Mouse (Mus musculus) embryonic facial prominence, embryonic 11.5 days (tissue): ENCODE results near the gene Hdac1. TPM values are rescaled to one million over a fixed set of nuclear protein-coding genes. Genes with fewer than 3 reads are reported as not detected.

ENCODE experiments used
- ATAC-seq: fragments of 200-750 bp; cut with Nextera tagmentation; replicated peaks from 2 replicates; pipeline ENCODE4 v1.8.0; 2017; ENCODE audit warnings: low read depth; ENCODE audit not compliant: insufficient number of reproducible peaks, low FRiP score, low TSS enrichment
- DNase-seq: peaks from one replicate; pipeline ENCODE4 v3.0.0-alpha.2; 2015; ENCODE audit warnings: low spot score
- H3K27ac ChIP-seq: fragments of 300-500 bp; sonication (generic); replicated peaks from 2 replicates; pipeline ENCODE4 v1.5.1; 2014; ENCODE audit warnings: mild to moderate bottlenecking, low read depth, low read length, control low read depth
- H3K27me3 ChIP-seq: fragments of 300-500 bp; sonication (generic); 2 replicates; pipeline ENCODE4 v1.6.1; 2014; ENCODE audit warnings: mild to moderate bottlenecking, low read length, moderate library complexity, mixed read lengths; ENCODE audit not compliant: control insufficient read depth, insufficient read depth
- H3K36me3 ChIP-seq: fragments of 300-500 bp; sonication (generic); replicated peaks from 2 replicates; pipeline ENCODE4 v1.6.1; 2014; ENCODE audit warnings: low read depth, mild to moderate bottlenecking, low read length, moderate library complexity, mixed read lengths; ENCODE audit not compliant: control insufficient read depth, insufficient read depth
- H3K4me1 ChIP-seq: fragments of 300-500 bp; sonication (generic); 2 replicates; pipeline ENCODE4 v1.6.1; 2014; ENCODE audit warnings: low read length, mixed read lengths; ENCODE audit not compliant: control insufficient read depth, insufficient read depth
- H3K4me2 ChIP-seq: fragments of 300-500 bp; sonication (generic); 2 replicates; pipeline ENCODE4 v1.6.1; 2014; ENCODE audit warnings: low read depth, mild to moderate bottlenecking, control low read depth, low read length, moderate library complexity
- H3K4me3 ChIP-seq: fragments of 300-500 bp; sonication (generic); 2 replicates; pipeline ENCODE4 v1.5.1; 2014; ENCODE audit warnings: low read depth, low read length, control low read depth
- H3K9ac ChIP-seq: fragments of 300-500 bp; sonication (generic); replicated peaks from 2 replicates; pipeline ENCODE4 v1.6.1; 2014; ENCODE audit warnings: mild to moderate bottlenecking, control low read depth, low read length
- H3K9me3 ChIP-seq: fragments of 300-500 bp; sonication (generic); replicated peaks from 2 replicates; pipeline ENCODE4 v1.6.1; 2016; ENCODE audit warnings: mild to moderate bottlenecking, low read length, inconsistent platforms, mixed read lengths; ENCODE audit not compliant: control insufficient read depth
- WGBS: fragments of 180-500 bp; shearing (Covaris S2); extraction: QIAGEN DNeasy Blood & Tissue Kit; methylation state at CpG from one replicate; pipeline ENCODE4 v1.1.7; 2014; 5-methylcytosine and 5-hydroxymethylcytosine counted together
- polyA plus RNA-seq: library from polyadenylated mRNA; unstranded; fragments of >200 nt; fragmentation: Nextera tagmentation; extraction: Ambion mirVana; gene quantifications from 2 replicates; pipeline ENCODE4 v1.2.1, GENCODE M21; 2014

Gene Hdac1
- polyA plus RNA-seq, result 271 and 273 TPM in 2 replicates

DNA sequence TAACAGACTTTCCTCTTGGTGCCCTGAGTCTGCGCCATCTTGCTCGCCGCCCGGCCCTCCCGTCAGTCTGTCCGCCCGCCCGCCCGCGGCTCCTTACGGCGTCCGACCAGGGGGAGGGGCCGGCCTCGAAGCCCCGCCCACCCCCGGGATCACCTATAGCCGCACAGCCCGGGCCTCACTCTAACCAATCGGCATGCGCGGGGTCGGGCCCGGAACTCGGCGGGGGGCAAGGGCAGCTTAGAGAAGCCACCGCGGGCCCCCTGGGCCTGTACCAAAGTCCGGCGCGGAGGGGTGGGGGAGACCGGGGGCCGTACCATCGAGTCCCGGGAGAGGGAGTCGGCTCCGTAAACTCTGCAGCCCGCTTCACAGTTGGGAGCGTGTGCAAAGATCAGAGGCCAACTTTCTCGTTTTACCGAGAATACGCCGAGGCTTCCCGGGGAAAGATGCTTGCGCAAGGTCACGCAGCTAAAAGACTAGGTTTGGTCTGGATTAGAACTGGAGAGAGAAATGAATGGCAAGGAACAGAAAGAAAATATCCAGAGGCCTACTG is at the start of gene Hdac1:
Gene Hdac1, minus strand, starts transcription at position 122 of the 550 bp plus-strand sequence.
- Histone ChIP-seq H3K36me3 (no peaks in the 10 kb centered on the region), H3K27me3 (no peaks in the 10 kb centered on the region), H3K4me1 (no peaks in the 10 kb centered on the region), H3K9me3 (no peaks in the 10 kb centered on the region), H3K4me3 (peak within 1 kb of the TSS; percentile 72), H3K4me2 (peak within 1 kb of the TSS; percentile 60), H3K9ac (peak within 1 kb of the TSS; percentile 83), H3K27ac (peak within 1 kb of the TSS; percentile 70)
- under 1% methylated on average over 33 of the region's 46 CpGs for WGBS
- ATAC-seq, result peak; percentile 98
- peak; percentile 99 for DNase-seq

DNA sequence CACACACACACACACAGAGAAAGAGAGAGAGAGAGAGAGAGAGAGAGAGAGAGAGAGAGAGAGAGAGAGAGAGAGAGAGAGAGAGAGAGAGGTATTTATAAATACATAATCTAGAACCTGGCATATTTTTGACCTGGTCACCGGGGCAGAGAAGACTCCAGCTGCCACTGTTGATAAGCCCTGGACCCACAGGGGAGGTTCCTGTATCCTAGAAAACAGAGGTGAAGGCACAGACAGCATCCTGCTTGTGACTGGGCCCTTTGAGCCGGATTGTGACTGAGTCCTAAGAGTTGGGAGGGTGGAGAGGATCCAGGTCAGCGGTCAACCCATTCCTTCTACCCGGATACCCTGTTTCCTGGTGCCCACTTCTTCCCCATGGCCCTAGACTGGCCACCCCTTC is 46.4 kb upstream of the Hdac1 start:
- Histone ChIP-seq H3K4me3 (no peak overlapping the region), H3K9me3 (no peaks in the 10 kb centered on the region), H3K27me3 (no peaks in the 10 kb centered on the region), H3K27ac (no peak overlapping the region), H3K4me1 (no peaks in the 10 kb centered on the region), H3K36me3 (peaks cover 11% of the 10 kb centered on the region), H3K9ac (no peak overlapping the region), H3K4me2 (no peak overlapping the region)
- DNase-seq, result no peak
- 79% methylated on average over 4 of the region's 4 CpGs for WGBS
- no peak for ATAC-seq

DNA sequence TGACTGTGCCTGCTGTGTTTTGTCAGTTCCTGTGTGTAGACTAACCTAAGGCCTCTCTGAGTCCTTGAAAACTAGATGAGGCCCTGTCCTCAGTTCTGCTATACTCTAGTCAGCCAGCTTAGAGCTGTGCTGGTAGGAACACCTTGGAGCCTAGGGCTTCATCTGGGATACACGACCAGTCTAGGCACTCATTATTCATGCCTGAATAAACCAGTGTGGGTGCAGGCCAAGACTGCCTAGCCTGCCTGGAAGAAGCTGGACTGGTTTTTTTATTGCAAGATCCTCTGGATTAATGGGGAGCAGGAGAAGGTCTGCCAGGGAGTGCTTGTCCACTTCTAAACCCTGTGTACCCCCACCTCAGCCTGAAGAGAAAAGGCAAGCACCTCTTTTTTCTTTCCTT is 44.4 kb upstream of the Hdac1 start:
- no peaks in the 10 kb centered on the region for H3K27me3 ChIP-seq
- 48% methylated on average over 1 of the region's 1 CpGs for WGBS

DNA sequence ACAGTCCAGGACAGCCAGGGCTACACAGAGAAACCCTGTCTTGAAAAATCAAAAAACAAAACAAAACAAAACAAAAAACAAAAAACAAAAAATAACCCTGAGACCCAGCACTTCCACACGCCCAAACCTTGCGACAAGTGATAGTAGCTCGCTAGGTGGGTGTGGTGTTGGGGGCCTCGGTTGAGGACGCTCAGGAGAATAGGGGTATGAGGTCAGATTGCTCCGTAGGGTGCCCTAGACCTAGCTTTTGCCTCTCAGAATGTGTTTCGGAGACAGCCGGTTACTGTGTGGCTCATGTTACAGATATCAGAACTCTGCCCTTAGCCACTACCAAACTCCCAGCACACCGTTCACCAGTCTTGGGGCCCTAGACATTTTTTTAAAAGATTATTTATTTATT is 43.3 kb upstream of the Hdac1 start:
- Histone ChIP-seq H3K27ac (no peak overlapping the region), H3K4me1 (no peaks in the 10 kb centered on the region), H3K9ac (no peak overlapping the region), H3K36me3 (no peaks in the 10 kb centered on the region), H3K4me3 (no peak overlapping the region), H3K9me3 (no peaks in the 10 kb centered on the region), H3K27me3 (no peaks in the 10 kb centered on the region), H3K4me2 (peak overlapping the region; percentile 77; the same call in 1 of the 2 replicates)
- WGBS, result 67% methylated on average over 9 of the region's 9 CpGs
- DNase-seq (no peak), ATAC-seq (0 out of 2 replicates have a peak, but pooled peaks have one; percentile 30)

More for the DNA sequence above, 44.4 kb upstream of the Hdac1 start:
- Histone ChIP-seq H3K27ac (no peak overlapping the region), H3K4me2 (no peak overlapping the region), H3K9ac (no peak overlapping the region), H3K36me3 (peaks cover 4% of the 10 kb centered on the region), H3K9me3 (no peaks in the 10 kb centered on the region), H3K4me1 (no peaks in the 10 kb centered on the region), H3K4me3 (no peak overlapping the region)
- DNase-seq, result no peak
- no peak for ATAC-seq

DNA sequence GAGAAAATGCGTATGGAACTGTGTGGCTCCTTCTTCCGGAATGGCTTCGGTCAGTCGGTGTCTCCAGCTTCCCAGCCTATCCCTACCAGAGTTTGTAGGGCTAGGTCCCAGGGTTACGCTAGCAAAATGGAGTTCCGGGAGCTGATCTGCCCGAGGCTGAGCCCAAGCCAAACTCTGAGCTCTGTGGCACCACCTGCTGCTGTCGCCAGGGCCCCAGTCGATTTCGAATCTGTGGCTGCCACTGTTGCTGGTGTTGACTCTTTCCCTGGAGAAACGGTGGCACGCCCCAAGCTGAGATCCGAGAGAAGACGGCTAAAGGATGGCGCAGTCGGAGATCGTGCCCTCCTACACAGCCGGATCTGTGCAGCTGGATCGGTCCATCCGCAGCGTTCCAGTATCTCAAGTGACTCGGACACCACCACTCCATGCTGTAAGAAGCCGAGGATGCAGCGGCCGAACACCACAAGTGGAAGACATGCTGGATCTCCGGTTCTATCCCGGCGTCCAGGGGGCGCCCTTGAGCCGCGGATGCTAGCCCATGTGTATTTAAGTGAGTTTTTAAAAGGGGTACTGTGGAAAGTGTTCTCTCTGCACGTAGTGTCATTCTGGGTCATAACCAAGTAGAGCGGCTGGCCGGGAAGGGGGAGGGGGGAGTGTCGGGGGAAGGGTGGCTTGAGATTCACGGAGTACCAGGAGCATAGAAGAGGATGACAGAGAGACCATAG is 42.5 kb upstream of the Hdac1 start:
- Histone ChIP-seq H3K27me3 (no peaks in the 10 kb centered on the region), H3K4me2 (peak overlapping the region; percentile 77), H3K27ac (no peak overlapping the region), H3K36me3 (no peaks in the 10 kb centered on the region), H3K4me1 (no peaks in the 10 kb centered on the region), H3K4me3 (peak overlapping the region; percentile 41), H3K9me3 (no peaks in the 10 kb centered on the region), H3K9ac (peak overlapping the region; percentile 62)
- DNase-seq (peak; percentile 85), ATAC-seq (peak; percentile 63; the same call in 1 of the 2 replicates)
- 2% methylated on average over 36 of the region's 36 CpGs for WGBS

DNA sequence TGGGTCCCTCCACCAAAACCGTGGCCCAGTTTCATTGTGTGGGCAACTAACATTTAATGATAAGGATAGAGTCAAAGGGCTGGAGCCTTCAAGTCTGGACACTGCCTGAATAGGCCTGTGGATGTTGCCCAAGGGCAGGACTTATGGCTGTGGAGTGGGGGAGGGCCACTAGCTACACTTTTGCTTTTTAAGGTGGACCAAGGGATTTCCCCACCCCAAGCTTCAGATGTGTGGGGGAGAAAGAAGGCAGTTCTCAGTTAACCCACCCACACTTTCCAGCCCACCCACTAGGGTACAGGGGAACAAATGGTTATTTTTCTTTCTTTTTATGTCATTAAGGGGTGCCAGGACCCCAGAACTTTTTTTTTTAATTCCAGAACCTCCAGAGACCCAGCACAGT is 41.9 kb upstream of the Hdac1 start:
- ATAC-seq (no peak), DNase-seq (no peak)
- no peak overlapping the region; the same call in 1 of the 2 replicates for H3K9ac ChIP-seq
- H3K9me3 ChIP-seq, result no peaks in the 10 kb centered on the region
- no peak overlapping the region for H3K4me2 ChIP-seq
- H3K27me3 ChIP-seq, result no peaks in the 10 kb centered on the region
- no peaks in the 10 kb centered on the region for H3K4me1 ChIP-seq
- no peak overlapping the region for H3K27ac ChIP-seq
- H3K36me3 ChIP-seq, result no peaks in the 10 kb centered on the region
- WGBS, result 50% methylated on average over 1 of the region's 1 CpGs
- H3K4me3 ChIP-seq, result no peak overlapping the region; the same call in 1 of the 2 replicates

DNA sequence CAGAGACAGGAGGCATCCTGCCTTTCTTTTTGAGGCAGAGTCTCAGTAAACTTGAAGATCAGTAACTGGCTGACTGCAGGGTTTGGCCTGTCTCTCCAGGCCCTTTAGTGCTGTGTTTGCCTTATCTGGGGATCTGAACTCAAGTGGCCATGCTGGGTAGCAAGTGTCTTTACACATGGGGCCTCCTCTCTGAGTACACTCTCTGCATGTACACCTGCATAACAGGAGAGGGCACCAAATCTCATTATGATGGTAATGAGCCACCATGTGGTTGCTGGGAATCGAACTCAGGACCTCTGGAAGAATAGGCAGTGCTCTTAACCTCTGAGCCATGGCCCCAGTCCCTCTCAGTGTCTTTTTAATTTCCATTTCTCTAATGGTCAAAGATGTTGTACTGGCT is 39.7 kb upstream of the Hdac1 start:
- no peak for ATAC-seq
- no peak for DNase-seq
- Histone ChIP-seq H3K27me3 (no peaks in the 10 kb centered on the region), H3K4me1 (no peaks in the 10 kb centered on the region), H3K4me3 (no peak overlapping the region), H3K27ac (no peak overlapping the region), H3K9ac (no peak overlapping the region), H3K4me2 (no peak overlapping the region), H3K9me3 (no peaks in the 10 kb centered on the region), H3K36me3 (no peaks in the 10 kb centered on the region)
- WGBS, result 94% methylated on average over 1 of the region's 1 CpGs

DNA sequence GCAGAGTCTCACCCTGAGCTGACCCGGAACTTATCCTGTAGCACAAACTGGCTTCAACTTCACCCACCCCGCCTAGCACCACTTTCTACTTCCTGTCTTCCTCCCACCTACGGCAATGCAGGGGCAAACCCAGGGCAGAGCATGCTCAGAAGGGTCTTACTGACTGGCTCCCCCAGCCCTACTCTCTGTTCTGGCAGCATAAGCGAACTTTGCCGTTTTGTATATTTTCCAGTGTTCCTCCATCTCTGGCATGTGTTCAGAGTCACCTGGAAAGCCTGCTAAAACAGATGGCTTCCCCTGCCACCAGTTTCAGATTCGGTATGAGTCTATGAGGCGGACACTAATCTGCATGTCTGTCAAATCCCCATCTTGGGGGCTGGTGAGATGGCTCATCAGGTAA is 37.8 kb upstream of the Hdac1 start:
- no peaks in the 10 kb centered on the region for H3K9me3 ChIP-seq
- ATAC-seq, result no peak
- H3K4me3 ChIP-seq, result no peak overlapping the region
- H3K27me3 ChIP-seq, result no peaks in the 10 kb centered on the region
- H3K4me1 ChIP-seq, result no peaks in the 10 kb centered on the region
- H3K9ac ChIP-seq, result no peak overlapping the region
- no peak overlapping the region for H3K27ac ChIP-seq
- DNase-seq, result no peak
- no peaks in the 10 kb centered on the region for H3K36me3 ChIP-seq
- H3K4me2 ChIP-seq, result no peak overlapping the region
- WGBS, result 73% methylated on average over 7 of the region's 7 CpGs
